Mouse (Mus musculus) hindbrain, postnatal 0 days (tissue): ENCODE results near the gene Ddn. TPM values are rescaled to one million over a fixed set of nuclear protein-coding genes. Genes with fewer than 3 reads are reported as not detected.

Experiments used
- ATAC-seq: fragments of 200-750 bp; cut with Nextera tagmentation; 2 replicates; pipeline ENCODE4 v1.8.0; 2017; ENCODE audit warnings: mild to moderate bottlenecking, moderate TSS enrichment, moderate library complexity
- DNase-seq: peaks from one replicate; pipeline ENCODE4 v3.0.0-alpha.2; 2015; ENCODE audit warnings: low spot score
- H3K27ac ChIP-seq: fragments of 300-500 bp; sonication (generic); 2 replicates; pipeline ENCODE4 v1.5.1; 2014; ENCODE audit warnings: mild to moderate bottlenecking
- H3K27me3 ChIP-seq: fragments of 300-500 bp; sonication (generic); 2 replicates; pipeline ENCODE4 v1.6.1; 2014; ENCODE audit warnings: low read length, mixed read lengths; ENCODE audit not compliant: insufficient read depth
- H3K36me3 ChIP-seq: fragments of 300-500 bp; sonication (generic); 2 replicates; pipeline ENCODE4 v1.6.1; 2014; ENCODE audit warnings: low read length, mixed read lengths; ENCODE audit not compliant: insufficient read depth
- H3K4me1 ChIP-seq: fragments of 300-500 bp; sonication (generic); 2 replicates; pipeline ENCODE4 v1.6.1; 2014; ENCODE audit warnings: antibody characterized with exemption, low read length, mixed read lengths; ENCODE audit not compliant: insufficient read depth
- H3K4me2 ChIP-seq: fragments of 300-500 bp; sonication (generic); 2 replicates; pipeline ENCODE4 v1.6.1; 2014; ENCODE audit warnings: low read depth, mild to moderate bottlenecking, low read length, moderate library complexity, mixed read lengths
- H3K4me3 ChIP-seq: fragments of 300-500 bp; sonication (generic); 2 replicates; pipeline ENCODE4 v1.5.1; 2014; ENCODE audit warnings: low read length
- H3K9ac ChIP-seq: fragments of 300-500 bp; sonication (generic); replicated peaks from 2 replicates; pipeline ENCODE4 v1.6.1; 2014; ENCODE audit warnings: mild to moderate bottlenecking, low read length, moderate library complexity, mixed read lengths
- H3K9me3 ChIP-seq: fragments of 300-500 bp; sonication (generic); 2 replicates; pipeline ENCODE4 v1.6.1; 2016; ENCODE audit warnings: low read length, mixed read lengths
- CTCF ChIP-seq: IDR thresholded peaks from 2 replicates; pipeline ENCODE4 v1.5.1; 2016; ENCODE audit warnings: antibody characterized with exemption, control low read depth, low read depth
- WGBS: fragments of 180-500 bp; shearing (Covaris S2); extraction: QIAGEN DNeasy Blood & Tissue Kit; methylation state at CpG from one replicate; pipeline ENCODE4 v1.1.7; 2014; 5-methylcytosine and 5-hydroxymethylcytosine counted together
- polyA plus RNA-seq: library from polyadenylated mRNA; unstranded; fragments of >200 nt; fragmentation: Nextera tagmentation; extraction: Ambion mirVana; gene quantifications from 2 replicates; pipeline ENCODE4 v1.2.1, GENCODE M21; 2015
- total RNA-seq: library from RNA; depleted of rRNA; stranded (reverse); fragments of >200 nt; gene quantifications from 2 replicates; pipeline ENCODE4 v1.2.3, GENCODE M21; 2014

Ddn gene
- total and polyA plus RNA-seq, 2 experiments from 2014 or later: 0.45 to 6.5 TPM

GRCm38 (mm10) chr15:98777005-98777616, 32.2 kb downstream of the Ddn start:
- no peak overlapping the region for H3K4me3 ChIP-seq
- no peak overlapping the region for H3K9ac ChIP-seq
- H3K9me3 ChIP-seq: no peaks in the 10 kb centered on the region
- no peak for TF ChIP-seq CTCF
- peaks cover 12% of the 10 kb centered on the region; the same call in 1 of the 2 replicates for H3K4me1 ChIP-seq
- H3K4me2 ChIP-seq: no peak overlapping the region
- H3K27me3 ChIP-seq: peaks cover 63% of the 10 kb centered on the region
- DNase-seq (no peak), ATAC-seq (no peak)
- no peak overlapping the region for H3K27ac ChIP-seq
- whole genome bisulfite sequencing: 4% methylated on average over 19 of the region's 19 CpGs
- no peaks in the 10 kb centered on the region for H3K36me3 ChIP-seq

DNA sequence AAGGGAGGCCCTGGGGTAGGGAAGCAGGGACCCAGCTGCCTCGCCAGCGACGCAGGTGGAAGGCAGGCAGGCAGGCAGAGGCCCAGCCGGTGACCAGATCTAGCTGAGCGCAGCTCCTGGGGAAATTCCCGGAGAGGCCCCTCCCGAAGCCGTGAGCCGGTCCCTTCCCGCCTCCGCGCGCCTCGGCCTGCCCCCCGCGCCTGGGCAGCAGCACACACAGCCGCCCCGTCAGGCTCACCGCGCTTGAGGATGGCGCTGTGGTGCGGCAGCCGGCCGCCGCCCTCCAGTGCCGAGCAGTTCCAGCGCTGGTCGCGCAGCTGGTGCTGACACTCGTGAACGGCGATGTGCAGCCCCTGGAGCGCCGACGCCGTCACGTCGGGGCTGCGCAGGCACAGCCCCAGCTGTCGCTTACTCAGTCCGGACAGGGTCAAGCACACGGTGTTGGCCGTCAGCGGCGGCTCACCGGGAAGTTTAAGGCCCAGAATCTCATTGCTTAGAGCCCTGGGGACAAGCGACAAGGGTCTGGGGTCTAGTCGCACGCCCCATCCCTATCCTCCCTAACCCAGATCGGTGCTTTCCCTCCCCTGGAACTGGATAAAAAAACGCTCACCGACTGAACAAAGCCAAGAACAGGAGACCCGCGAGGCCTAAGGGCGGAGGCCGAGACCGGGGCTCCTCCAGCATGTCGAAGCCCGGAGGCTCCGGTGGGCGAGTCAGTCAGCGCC, 32.8 kb downstream of the Ddn start:
- Histone ChIP-seq H3K27me3 (peaks cover 66% of the 10 kb centered on the region), H3K4me1 (peaks cover 12% of the 10 kb centered on the region; the same call in 1 of the 2 replicates), H3K36me3 (no peaks in the 10 kb centered on the region), H3K4me3 (peak overlapping the region; percentile 21), H3K9me3 (no peaks in the 10 kb centered on the region), H3K27ac (no peak overlapping the region), H3K4me2 (peak overlapping the region; percentile 39), H3K9ac (no peak overlapping the region)
- no peak for TF ChIP-seq CTCF
- ATAC-seq (peak; percentile 29; the same call in 1 of the 2 replicates), DNase-seq (peak; percentile 50)
- WGBS: 3% methylated on average over 59 of the region's 62 CpGs

- Histone ChIP-seq H3K27ac (no peak overlapping the region), H3K9ac (no peak overlapping the region), H3K9me3 (no peaks in the 10 kb centered on the region), H3K27me3 (peaks cover 61% of the 10 kb centered on the region), H3K4me2 (no peak overlapping the region), H3K4me3 (no peak overlapping the region), H3K4me1 (peaks cover 12% of the 10 kb centered on the region; the same call in 1 of the 2 replicates), H3K36me3 (no peaks in the 10 kb centered on the region)
- ATAC-seq (no peak), DNase-seq (no peak)
- TF ChIP-seq CTCF: no peak
- 7% methylated on average over 5 of the region's 5 CpGs for WGBS
Measured at GRCm38 (mm10) chr15:98775533-98775932, 33.8 kb downstream of the Ddn start.

GRCm38 (mm10) chr15:98774096-98774495, 35.2 kb downstream of the Ddn start:
- Histone ChIP-seq H3K4me2 (no peak overlapping the region), H3K4me3 (no peak overlapping the region), H3K27ac (no peak overlapping the region), H3K27me3 (peaks cover 55% of the 10 kb centered on the region), H3K36me3 (no peaks in the 10 kb centered on the region), H3K4me1 (peaks cover 12% of the 10 kb centered on the region; the same call in 1 of the 2 replicates), H3K9ac (no peak overlapping the region), H3K9me3 (no peaks in the 10 kb centered on the region)
- ATAC-seq (no peak), DNase-seq (no peak)
- 15% methylated on average over 15 of the region's 15 CpGs for WGBS
- TF ChIP-seq CTCF: no peak

- no peak for ATAC-seq
Measured at GRCm38 (mm10) chr15:98772511-98773211, 36.6 kb downstream of the Ddn start.

GRCm38 (mm10) chr15:98771813-98772425, 37.4 kb downstream of the Ddn start:
- Histone ChIP-seq H3K4me3 (peak overlapping the region; percentile 28), H3K27me3 (peaks cover 41% of the 10 kb centered on the region), H3K9me3 (no peaks in the 10 kb centered on the region), H3K27ac (no peak overlapping the region), H3K9ac (no peak overlapping the region), H3K36me3 (no peaks in the 10 kb centered on the region), H3K4me2 (peak overlapping the region; percentile 56), H3K4me1 (peaks cover 8% of the 10 kb centered on the region; the same call in 1 of the 2 replicates)
- ATAC-seq (no peak), DNase-seq (no peak)
- no peak for TF ChIP-seq CTCF
- WGBS: 11% methylated on average over 12 of the region's 12 CpGs

More at GRCm38 (mm10) chr15:98772511-98773211, 36.6 kb downstream of the Ddn start:
- Histone ChIP-seq H3K36me3 (no peaks in the 10 kb centered on the region), H3K27ac (no peak overlapping the region), H3K4me1 (peaks cover 8% of the 10 kb centered on the region; the same call in 1 of the 2 replicates), H3K4me2 (peak overlapping the region; percentile 56), H3K9me3 (no peaks in the 10 kb centered on the region), H3K4me3 (peak overlapping the region; percentile 28), H3K27me3 (peaks cover 48% of the 10 kb centered on the region), H3K9ac (no peak overlapping the region)
- WGBS: 3% methylated on average over 36 of the region's 36 CpGs
- no peak for TF ChIP-seq CTCF
- peak; percentile 15 for DNase-seq
